In the genomic region with DNA sequence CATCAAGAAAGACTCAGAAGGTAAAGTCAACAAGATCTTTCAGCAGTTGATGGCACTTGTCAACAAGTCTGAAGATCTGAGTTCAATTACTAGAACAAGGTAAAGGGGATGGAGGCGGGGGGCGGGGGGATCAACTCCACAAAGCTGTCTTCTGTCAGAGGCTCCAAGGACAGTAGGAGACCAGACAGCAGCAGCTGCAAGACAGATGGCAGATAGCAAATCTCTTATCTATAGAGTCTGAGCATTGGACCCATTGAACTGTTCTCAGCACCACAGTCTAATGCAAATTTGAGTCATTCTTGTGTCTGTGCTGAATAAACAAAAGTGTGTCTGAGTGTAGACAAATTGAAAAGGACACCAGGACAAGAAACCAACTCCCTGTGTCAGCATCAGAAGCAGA, we compare ENCODE assay signal across 19 mouse cellular contexts.
"Had no signal": no experiment of that assay in that cellular context is flagged by ENCODE, and none has a peak within 500 bp of the region (broad histone marks: within the 10 kb centered on the region; RNA-seq: fewer than 3 reads in every experiment).

No protein-coding gene starts in this region.

- DNase-seq: liver, postnatal 0 days; lung, adult 2 months; lung, postnatal 14 days; lung, postnatal 36 days; midbrain, embryonic 14.5 days; right cerebral cortex, postnatal 14 days; thymus, postnatal 14 days; thymus, postnatal 36 days had no signal

- H3K9me3 ChIP-seq: lung, embryonic 15.5 days; midbrain, embryonic 10.5 days; midbrain, embryonic 12.5 days; neural tube, embryonic 13.5 days; neural tube, embryonic 15.5 days; stomach, embryonic 15.5 days had no signal

- ATAC-seq: liver, postnatal 0 days; lung, postnatal 0 days; midbrain, embryonic 16.5 days had no signal

- H3K36me3 ChIP-seq: lung, embryonic 15.5 days; midbrain, embryonic 10.5 days; midbrain, embryonic 12.5 days; neural tube, embryonic 13.5 days; neural tube, embryonic 15.5 days; stomach, embryonic 15.5 days had no signal

- H3K27me3 ChIP-seq: lung, embryonic 15.5 days; midbrain, embryonic 12.5 days; neural tube, embryonic 13.5 days; neural tube, embryonic 15.5 days; stomach, embryonic 15.5 days had no signal

- H3K27ac ChIP-seq: lung, embryonic 15.5 days; macrophage; midbrain, embryonic 10.5 days; midbrain, embryonic 12.5 days; neural tube, embryonic 13.5 days; neural tube, embryonic 15.5 days; stomach, embryonic 15.5 days; stomach, postnatal 0 days had no signal

- H3K9ac ChIP-seq: liver, postnatal 0 days; lung, embryonic 15.5 days; midbrain, embryonic 12.5 days; neural tube, embryonic 13.5 days; neural tube, embryonic 15.5 days; stomach, embryonic 15.5 days had no signal

- H3K4me3 ChIP-seq: lung, embryonic 15.5 days; midbrain, embryonic 10.5 days; midbrain, embryonic 12.5 days; myocyte; neural tube, embryonic 13.5 days; neural tube, embryonic 15.5 days; stomach, embryonic 15.5 days had no signal

- H3K4me2 ChIP-seq: lung, embryonic 15.5 days; midbrain, embryonic 12.5 days; neural tube, embryonic 13.5 days; neural tube, embryonic 15.5 days; stomach, embryonic 15.5 days had no signal

- H3K4me1 ChIP-seq: lung, embryonic 15.5 days; midbrain, embryonic 10.5 days; midbrain, embryonic 12.5 days; neural tube, embryonic 13.5 days; neural tube, embryonic 15.5 days; stomach, embryonic 15.5 days had no signal
